Mouse (Mus musculus): ENCODE results near the gene Hsf2bp. TPM values are rescaled to one million over a fixed set of nuclear protein-coding genes. Genes with fewer than 3 reads are reported as not detected.
"Not testable (repeated sequence)": the region's sequence is repeated elsewhere in the genome, so short reads cannot be mapped to it uniquely, and the experiment has no call there.

Gene Hsf2bp
- polyA plus RNA-seq, 1 experiment = 34.3 TPM

DNA sequence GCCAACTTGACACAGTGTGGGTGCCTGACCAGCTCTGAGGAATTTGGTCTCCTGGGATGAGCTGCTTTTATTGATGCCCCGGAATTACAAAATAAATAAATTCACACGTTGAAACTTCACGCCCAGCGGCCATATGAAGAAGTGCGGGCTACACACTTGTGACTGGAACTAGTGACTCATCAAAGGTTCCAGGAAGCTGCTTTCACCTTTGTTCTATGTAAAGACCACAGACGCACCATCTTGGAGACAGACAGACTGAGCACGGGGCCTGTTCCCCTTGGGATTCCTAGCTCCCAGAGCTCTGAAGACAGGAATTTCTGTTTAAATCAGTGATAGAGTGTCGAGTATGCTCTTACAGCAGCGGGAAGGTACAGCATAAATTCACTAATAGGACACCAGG is 31.4 kb upstream of the Hsf2bp start:
- Histone ChIP-seq H3K36me3 (ENCODE audit: control insufficient read depth, insufficient read depth, low read length) (no peaks in the 10 kb centered on the region), H3K27ac (ENCODE audit: control insufficient read depth, insufficient read depth, low read depth, low read length) (no peak overlapping the region), H3K27me3 (ENCODE audit: control insufficient read depth, insufficient read depth, low read length) (no peaks in the 10 kb centered on the region), H3K4me1 (ENCODE audit: control insufficient read depth, insufficient read depth, low read length) (no peaks in the 10 kb centered on the region), H3K4me3 (ENCODE audit: control insufficient read depth, low read depth, low read length) (no peak overlapping the region)
- no peak for TF ChIP-seq POLR2A (IDR thresholded peaks at IDR 0.05; ENCODE audit: control insufficient read depth, low read depth, low read length)
- no peak for TF ChIP-seq CTCF (IDR thresholded peaks at IDR 0.05; ENCODE audit: control insufficient read depth, insufficient read depth, insufficient replicate concordance, low read depth, low read length)

DNA sequence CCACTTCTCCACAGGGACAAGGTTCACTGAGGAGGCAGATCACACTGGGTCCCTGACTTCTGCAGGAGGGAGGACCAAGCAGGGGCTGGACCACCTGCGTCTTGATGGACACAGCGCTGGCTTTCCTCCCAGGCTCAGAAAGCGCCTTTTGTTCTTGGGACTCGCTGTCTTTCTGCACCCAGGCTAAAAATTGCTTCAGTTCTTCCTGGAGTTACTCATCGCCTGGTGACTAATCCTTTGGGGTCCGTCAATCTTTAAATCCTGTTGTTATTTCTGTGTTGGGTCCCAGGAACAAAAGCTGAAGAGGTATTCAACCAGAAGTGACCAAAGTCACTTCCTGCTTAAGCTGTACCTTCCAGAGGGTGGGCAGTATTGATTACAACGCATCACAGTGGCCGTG is 28.6 kb upstream of the Hsf2bp start:
- H3K4me1 ChIP-seq (ENCODE audit: control insufficient read depth, insufficient read depth, low read length); H3K27me3 ChIP-seq (ENCODE audit: control insufficient read depth, insufficient read depth, low read length); H3K4me3 ChIP-seq (ENCODE audit: control insufficient read depth, low read depth, low read length); H3K27ac ChIP-seq (ENCODE audit: control insufficient read depth, insufficient read depth, low read depth, low read length); H3K36me3 ChIP-seq (ENCODE audit: control insufficient read depth, insufficient read depth, low read length): not testable (repeated sequence)

DNA sequence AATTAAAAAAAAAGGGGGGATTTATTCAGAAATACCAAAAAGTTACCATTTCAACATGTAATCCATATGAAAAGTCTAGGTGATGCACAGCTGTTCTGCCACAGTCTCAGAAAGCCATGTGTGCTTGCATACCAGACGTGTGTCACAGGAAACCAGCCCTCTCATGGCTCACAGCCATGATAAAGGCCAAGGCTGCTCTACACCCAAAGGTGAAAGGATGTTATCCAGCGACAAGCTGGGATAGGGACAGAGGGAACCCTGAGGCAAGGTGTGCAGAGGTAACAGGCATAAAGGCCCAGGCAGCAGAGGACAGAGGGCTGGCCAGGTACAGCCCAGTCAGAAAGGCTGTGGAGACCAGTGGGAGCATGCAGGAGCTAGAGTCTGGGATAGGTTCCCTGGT is 27.5 kb upstream of the Hsf2bp start:
- Histone ChIP-seq H3K4me1 (ENCODE audit: control insufficient read depth, insufficient read depth, low read length) (no peaks in the 10 kb centered on the region), H3K27ac (ENCODE audit: control insufficient read depth, insufficient read depth, low read depth, low read length) (no peak overlapping the region), H3K36me3 (ENCODE audit: control insufficient read depth, insufficient read depth, low read length) (peaks cover 2% of the 10 kb centered on the region), H3K27me3 (ENCODE audit: control insufficient read depth, insufficient read depth, low read length) (no peaks in the 10 kb centered on the region), H3K4me3 (ENCODE audit: control insufficient read depth, low read depth, low read length) (no peak overlapping the region)
- TF ChIP-seq CTCF (IDR thresholded peaks at IDR 0.05; ENCODE audit: control insufficient read depth, insufficient read depth, insufficient replicate concordance, low read depth, low read length) (no peak), POLR2A (IDR thresholded peaks at IDR 0.05; ENCODE audit: control insufficient read depth, low read depth, low read length) (no peak)

DNA sequence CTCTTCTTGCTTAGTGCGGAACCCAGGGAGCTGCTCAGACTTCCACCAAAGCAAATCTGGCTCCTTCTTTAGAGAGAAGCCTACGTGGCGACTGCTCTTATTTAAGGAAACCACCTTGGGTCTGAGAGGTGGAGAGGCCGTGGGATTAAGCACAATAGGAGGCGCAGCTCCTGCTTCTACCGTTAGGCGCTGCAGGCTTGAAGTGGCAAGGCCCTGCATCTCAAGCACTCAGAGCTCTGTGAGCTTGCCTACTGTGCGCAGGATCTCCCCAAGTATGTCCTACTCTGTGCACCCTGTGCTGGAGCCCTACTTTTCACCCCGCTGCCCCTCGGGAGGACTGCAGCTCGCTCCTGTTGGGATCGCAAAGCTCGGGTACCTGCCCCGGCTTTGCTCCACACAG is 25.1 kb upstream of the Hsf2bp start:
- Histone ChIP-seq H3K36me3 (ENCODE audit: control insufficient read depth, insufficient read depth, low read length) (peaks cover 5% of the 10 kb centered on the region), H3K4me3 (ENCODE audit: control insufficient read depth, low read depth, low read length) (peak overlapping the region; percentile 55)
- TF ChIP-seq POLR2A (IDR thresholded peaks at IDR 0.05; ENCODE audit: control insufficient read depth, low read depth, low read length) (no peak), CTCF (IDR thresholded peaks at IDR 0.05; ENCODE audit: control insufficient read depth, insufficient read depth, insufficient replicate concordance, low read depth, low read length) (no peak)

DNA sequence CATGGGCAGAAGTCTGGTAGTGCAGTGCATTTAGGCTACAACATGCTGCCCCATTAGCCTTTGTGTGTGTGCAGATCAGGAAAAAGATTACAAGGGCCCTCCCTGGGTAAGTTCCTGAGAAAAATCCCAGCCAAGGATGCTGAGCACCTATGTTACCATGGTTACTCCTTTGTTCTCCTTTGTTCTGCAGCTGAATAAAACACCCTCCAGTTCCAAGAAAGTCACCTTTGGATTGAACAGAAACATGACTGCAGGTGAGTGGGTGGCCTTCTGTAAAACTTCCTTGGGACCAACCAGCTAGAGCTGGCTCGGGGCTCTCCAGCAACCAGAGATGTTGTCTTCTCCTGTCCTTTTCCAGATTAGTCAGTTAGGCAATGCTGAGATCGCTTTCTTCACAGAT is 22.9 kb upstream of the Hsf2bp start:
- Histone ChIP-seq H3K27me3 (ENCODE audit: control insufficient read depth, insufficient read depth, low read length) (no peaks in the 10 kb centered on the region), H3K27ac (ENCODE audit: control insufficient read depth, insufficient read depth, low read depth, low read length) (no peak overlapping the region), H3K4me1 (ENCODE audit: control insufficient read depth, insufficient read depth, low read length) (no peaks in the 10 kb centered on the region), H3K4me3 (ENCODE audit: control insufficient read depth, low read depth, low read length) (no peak overlapping the region), H3K36me3 (ENCODE audit: control insufficient read depth, insufficient read depth, low read length) (peaks cover 8% of the 10 kb centered on the region)
- no peak for TF ChIP-seq POLR2A (IDR thresholded peaks at IDR 0.05; ENCODE audit: control insufficient read depth, low read depth, low read length)
- no peak for TF ChIP-seq CTCF (IDR thresholded peaks at IDR 0.05; ENCODE audit: control insufficient read depth, insufficient read depth, insufficient replicate concordance, low read depth, low read length)

More for the DNA sequence above, 25.1 kb upstream of the Hsf2bp start:
- Histone ChIP-seq H3K27ac (ENCODE audit: control insufficient read depth, insufficient read depth, low read depth, low read length) (no peak overlapping the region), H3K4me1 (ENCODE audit: control insufficient read depth, insufficient read depth, low read length) (no peaks in the 10 kb centered on the region), H3K27me3 (ENCODE audit: control insufficient read depth, insufficient read depth, low read length) (no peaks in the 10 kb centered on the region)

- H3K27ac ChIP-seq (ENCODE audit: control insufficient read depth, insufficient read depth, low read depth, low read length) = no peak overlapping the region
- TF ChIP-seq POLR2A (IDR thresholded peaks at IDR 0.05; ENCODE audit: control insufficient read depth, low read depth, low read length) (no peak), CTCF (IDR thresholded peaks at IDR 0.05; ENCODE audit: control insufficient read depth, insufficient read depth, insufficient replicate concordance, low read depth, low read length) (no peak)
- no peaks in the 10 kb centered on the region for H3K27me3 ChIP-seq (ENCODE audit: control insufficient read depth, insufficient read depth, low read length)
- peaks cover 8% of the 10 kb centered on the region for H3K36me3 ChIP-seq (ENCODE audit: control insufficient read depth, insufficient read depth, low read length)
- no peaks in the 10 kb centered on the region for H3K4me1 ChIP-seq (ENCODE audit: control insufficient read depth, insufficient read depth, low read length)
- no peak overlapping the region for H3K4me3 ChIP-seq (ENCODE audit: control insufficient read depth, low read depth, low read length)
These were observed 21.7 kb upstream of the Hsf2bp start for GRCm38 (mm10) chr17:32057843-32058242.

GRCm38 (mm10) chr17:32053677-32054076 is 17.5 kb upstream of the Hsf2bp start:
- peaks cover 10% of the 10 kb centered on the region for H3K36me3 ChIP-seq (ENCODE audit: control insufficient read depth, insufficient read depth, low read length)
- no peaks in the 10 kb centered on the region for H3K4me1 ChIP-seq (ENCODE audit: control insufficient read depth, insufficient read depth, low read length)
- H3K27ac ChIP-seq (ENCODE audit: control insufficient read depth, insufficient read depth, low read depth, low read length) = no peak overlapping the region
- H3K27me3 ChIP-seq (ENCODE audit: control insufficient read depth, insufficient read depth, low read length) = no peaks in the 10 kb centered on the region
- no peak overlapping the region for H3K4me3 ChIP-seq (ENCODE audit: control insufficient read depth, low read depth, low read length)
- TF ChIP-seq POLR2A (IDR thresholded peaks at IDR 0.05; ENCODE audit: control insufficient read depth, low read depth, low read length) = no peak
- TF ChIP-seq CTCF (IDR thresholded peaks at IDR 0.05; ENCODE audit: control insufficient read depth, insufficient read depth, insufficient replicate concordance, low read depth, low read length) = no peak

All from testis, adult 2 months (tissue).